Mouse (Mus musculus) urinary bladder, postnatal 10 days (tissue): ENCODE data around the gene Rpl35.
"Not testable (repeated sequence)": the region's sequence is repeated elsewhere in the genome, so short reads cannot be mapped to it uniquely, and the experiment has no call there.

ENCODE experiments used
- DNase-seq: peaks from one replicate; pipeline ENCODE4 v3.0.0; 2022; ENCODE audit warnings: low spot score

Gene Rpl35

GRCm38 (mm10) chr2:39005574-39006079, at the start of gene Rpl35:
Rpl35 (minus strand) TSS chr2:39005624.
- no peak for DNase-seq

- DNase-seq: no peak
These were observed 43.1 kb upstream of the Rpl35 start for GRCm38 (mm10) chr2:39048515-39048914.

DNA sequence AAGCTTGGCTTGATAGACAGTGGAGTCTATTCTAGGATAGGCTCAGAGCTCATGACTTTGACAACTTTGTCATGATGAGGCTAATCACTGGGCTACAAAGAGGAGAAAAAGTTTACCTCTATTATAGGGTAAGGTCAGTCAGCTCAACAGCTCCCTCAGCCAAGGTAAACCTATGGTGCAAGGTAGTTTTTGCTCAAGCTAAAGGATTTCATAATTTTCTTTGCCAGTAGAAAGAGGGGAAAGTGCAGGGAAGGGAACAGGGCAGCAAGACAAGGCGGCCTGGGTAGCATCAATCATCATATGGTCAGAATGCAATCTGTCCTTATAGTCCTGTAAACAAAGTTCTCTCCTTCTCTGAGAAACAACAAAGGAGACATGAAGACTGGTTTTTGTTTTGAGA, 34.8 kb upstream of the Rpl35 start:
- DNase-seq: no peak

DNA sequence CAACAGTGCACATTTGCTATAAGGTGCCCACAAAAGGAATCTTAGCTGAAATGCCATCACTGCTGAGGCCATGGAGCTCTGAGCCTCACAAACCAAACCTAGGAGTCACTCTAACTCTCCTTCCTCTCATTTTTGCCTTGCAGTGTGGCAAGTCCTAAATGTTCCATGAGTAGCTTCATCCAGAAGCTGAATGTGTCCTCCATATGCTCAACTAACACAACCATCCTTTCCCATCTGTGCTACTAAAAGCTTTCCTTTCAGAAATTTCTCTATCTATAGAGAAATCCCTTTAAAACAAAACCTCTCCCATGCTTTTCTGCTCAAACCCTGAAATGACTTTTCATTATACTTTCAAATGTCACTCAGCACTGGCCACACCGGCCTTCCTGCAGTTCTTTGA, 26.2 kb upstream of the Rpl35 start:
- no peak for DNase-seq

DNA sequence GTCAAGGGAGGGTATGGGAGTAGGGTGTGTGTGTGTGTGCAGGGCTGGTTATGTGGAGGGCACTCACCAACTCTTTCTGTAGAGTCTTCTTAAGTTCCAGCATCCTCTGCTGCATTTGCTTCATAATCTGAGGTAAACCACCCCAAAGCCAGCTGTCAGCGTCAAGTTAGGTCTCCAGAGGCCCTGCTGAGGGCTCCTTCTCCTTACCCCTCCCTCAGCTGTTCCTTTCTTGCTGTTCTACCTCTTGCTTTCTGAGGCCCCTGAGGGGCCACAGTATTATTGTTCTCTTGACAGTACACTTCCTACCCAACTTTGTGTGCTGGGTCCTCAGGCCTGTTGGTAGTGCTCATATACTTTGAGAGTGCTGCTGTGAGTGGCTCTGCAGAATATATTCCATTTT, 14.6 kb upstream of the Rpl35 start:
- DNase-seq: no peak

GRCm38 (mm10) chr2:39016581-39016980, 11.2 kb upstream of the Rpl35 start:
- DNase-seq: no peak

DNA sequence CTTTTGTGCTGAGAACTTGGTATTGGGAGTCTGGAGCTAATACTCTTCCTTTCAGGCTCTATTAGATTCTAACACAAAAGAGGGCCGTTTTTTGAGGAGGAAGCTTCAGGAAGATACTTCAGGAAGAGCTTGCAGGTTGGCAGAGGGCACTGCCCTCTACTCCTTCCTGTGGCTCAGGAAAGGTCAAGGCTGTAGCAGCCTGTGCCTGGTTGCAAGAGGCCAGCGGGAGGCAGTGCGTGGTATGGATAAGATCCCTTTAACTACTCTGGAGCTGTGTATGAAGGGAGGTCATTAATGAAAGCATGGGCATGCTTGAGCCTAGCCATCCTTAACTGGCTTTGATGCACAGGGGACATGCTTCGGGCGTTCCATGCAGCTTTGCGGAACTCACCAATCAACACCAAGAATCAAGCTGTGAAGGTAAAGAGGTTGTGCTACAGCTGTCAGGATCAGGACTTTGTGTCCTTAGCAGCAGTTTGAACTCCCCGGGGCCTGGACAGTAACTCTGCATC, 7.4 kb upstream of the Rpl35 start:
- no peak for DNase-seq

GRCm38 (mm10) chr2:39011971-39012370, 6.5 kb upstream of the Rpl35 start:
- DNase-seq: no peak

DNA sequence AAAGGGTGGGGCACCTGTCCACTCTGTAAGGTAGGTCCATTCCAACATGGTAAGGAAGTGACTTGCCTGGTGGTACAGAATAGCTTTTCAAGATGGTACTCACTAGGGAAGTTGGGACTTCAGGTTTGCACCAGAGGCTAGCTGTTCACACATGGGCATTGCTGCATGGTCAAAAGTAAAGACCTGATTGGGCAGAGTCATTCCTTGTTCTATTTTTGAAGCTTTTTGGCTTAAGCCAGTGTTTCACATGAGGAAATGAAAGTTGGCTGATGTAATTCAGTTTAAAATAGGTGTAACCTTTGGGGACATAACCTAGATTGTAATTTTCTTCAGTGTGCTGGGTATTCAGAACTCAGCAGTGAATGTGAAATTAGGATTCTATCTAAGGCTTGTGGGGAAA, 5.8 kb upstream of the Rpl35 start:
- no peak for DNase-seq

DNA sequence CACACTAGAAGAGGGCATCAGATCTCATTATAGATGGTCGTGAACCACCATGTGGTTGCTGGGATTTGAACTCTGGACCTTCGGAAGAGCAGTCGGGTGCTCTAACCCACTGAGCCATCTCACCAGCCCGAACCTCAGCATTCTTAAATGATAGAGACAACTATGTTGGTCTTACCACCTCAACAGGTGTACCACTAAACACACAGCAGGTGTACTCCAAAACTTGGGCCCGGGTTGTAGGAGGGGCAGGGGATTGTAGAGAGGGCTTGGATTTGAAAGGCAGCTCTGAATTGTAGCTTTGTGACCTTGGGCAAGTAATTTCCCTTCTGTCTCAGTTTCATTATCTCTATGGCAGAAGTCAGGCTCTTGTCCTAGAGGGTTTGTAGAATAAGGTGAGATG, 4.7 kb upstream of the Rpl35 start:
- DNase-seq: not testable (repeated sequence)

DNA sequence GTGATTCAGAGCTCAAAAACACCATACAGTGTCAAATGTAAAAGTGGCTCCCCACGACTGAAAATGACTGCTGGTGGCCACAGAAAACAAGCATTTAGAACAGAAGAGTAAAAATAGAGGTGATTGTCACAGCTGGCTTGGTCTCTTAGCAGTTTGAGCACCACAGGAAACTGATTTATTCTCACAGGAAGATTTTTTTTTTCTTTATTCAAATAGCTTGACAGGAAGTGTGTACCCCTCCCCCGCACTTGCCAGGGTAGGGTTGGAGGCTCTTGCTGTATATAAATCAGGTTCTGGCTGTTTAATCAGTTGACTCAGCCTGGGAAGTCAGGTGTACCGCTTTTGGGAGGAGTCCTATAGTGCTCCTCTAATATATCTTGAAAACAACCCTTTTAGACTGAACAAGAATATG, 3.5 kb upstream of the Rpl35 start:
- no peak for DNase-seq

DNA sequence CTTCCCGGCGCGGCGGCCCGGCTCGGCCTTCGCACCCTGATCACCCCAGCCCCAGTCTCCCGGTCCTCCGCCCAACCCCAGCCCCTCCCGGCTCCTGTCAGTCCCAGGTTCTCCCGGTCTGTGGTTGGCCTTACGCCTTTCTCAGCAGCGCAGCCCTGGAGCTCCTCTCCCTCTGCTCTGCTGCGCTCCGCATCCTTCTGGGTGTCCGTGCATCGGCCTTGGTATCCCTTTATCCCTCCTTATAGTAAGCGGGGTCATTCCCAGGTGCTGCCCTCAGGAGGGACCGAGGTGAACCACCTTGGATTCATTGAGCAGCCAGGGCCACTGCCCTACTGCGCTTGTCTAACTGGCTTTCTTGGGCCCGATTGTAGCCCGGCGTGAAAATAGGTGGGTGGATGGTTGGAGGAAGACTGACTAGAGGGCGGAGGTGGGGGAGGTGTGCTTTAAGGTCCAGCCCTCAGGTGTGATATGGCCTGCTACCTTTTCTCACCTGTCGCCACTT, 3.0 kb upstream of the Rpl35 start:
- DNase-seq: no peak

DNA sequence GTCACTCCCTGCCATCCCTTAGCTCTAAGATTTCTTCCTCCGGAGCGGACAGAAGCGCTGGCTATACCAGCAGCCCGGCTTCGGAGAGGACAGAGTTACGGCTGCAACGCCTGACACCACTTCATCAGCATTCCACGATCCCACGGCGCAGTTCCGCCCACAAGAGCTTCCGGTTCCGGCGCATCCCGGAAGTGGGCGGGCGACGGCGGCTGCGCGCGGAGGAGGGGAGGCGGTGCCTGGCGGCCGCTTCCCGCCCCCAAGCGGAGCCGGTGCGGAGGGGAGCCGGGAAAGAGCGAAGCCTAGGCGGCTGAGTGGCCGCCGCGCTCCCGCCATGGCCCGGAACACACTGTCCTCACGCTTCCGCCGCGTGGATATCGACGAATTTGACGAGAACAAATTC, 2.4 kb upstream of the Rpl35 start:
- peak; percentile 80 for DNase-seq

DNA sequence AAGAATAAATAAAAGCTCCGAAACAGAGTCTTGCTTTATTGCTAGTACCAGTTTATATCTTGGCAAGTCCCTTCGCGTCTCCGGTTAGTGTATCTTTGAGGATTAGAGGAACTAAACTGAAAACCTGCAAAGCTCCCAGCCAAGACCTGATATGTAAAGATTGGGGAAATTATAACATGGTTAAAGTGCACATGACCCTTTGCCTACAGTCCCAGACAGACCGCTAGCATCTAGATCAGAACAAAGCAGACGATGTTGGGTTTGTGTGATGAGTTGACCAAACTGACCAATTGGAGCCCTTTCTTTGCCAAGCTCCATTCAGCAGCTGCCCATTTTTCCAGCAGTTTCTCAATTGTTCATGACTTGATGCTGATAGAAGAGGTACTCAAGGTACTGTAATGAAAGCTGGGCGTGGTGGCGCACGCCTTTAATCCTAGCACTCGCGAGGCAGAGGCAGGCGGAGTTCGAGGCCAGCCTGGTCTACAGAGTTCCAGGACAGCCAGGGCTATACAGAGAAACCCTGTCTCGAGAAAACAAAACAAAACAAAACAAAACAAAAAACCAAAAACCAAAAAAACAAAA, 816 bp upstream of the Rpl35 start:
- no peak for DNase-seq

GRCm38 (mm10) chr2:39004880-39005435, 466 bp downstream of the Rpl35 start, which contains the start of gene Arpc5l:
Arpc5l (plus strand) TSS chr2:39005348.
- DNase-seq: peak; percentile 66

GRCm38 (mm10) chr2:39004372-39004771, 1.1 kb downstream of the Rpl35 start:
- DNase-seq: no peak

DNA sequence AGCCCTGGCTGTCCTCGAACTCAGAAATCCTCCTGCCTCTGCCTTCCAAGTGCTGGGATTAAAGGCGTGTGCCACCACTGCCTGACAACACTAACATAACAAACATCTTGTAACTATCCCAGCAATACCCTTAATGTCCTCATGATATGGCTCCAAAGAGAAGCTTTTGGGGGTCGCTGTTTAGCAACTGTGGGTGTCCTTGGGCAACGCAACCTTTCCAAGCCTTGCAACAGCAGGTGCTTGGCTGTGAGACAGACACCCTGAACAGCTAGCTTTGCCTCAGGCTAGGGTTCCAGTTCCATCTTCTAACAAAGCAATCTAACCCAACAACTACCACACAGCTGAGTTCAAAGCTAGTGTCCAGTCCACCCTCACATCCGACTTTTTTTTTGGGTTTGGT, 1.9 kb downstream of the Rpl35 start:
- DNase-seq: no peak

DNA sequence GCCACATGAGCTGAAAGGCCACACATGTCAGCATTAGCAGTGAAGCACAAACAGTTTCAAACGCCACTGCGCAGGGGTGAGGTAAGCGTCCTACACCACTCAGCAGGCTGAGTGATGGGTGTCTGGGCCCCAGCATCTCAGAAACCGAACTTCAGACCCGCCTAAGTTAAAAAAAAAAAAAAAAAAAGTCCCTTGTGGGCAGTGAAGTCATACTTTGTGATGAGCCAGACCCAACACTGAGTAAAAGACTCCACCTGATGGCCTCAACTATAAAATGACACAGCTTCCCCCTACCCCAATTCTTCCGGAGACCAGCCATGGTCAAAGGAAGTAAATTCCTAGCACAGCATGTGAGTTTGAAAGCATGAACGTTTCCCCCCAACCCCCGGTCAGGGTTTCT, 2.3 kb downstream of the Rpl35 start:
- no peak for DNase-seq

GRCm38 (mm10) chr2:39001866-39002265, 3.6 kb downstream of the Rpl35 start:
- DNase-seq: no peak

DNA sequence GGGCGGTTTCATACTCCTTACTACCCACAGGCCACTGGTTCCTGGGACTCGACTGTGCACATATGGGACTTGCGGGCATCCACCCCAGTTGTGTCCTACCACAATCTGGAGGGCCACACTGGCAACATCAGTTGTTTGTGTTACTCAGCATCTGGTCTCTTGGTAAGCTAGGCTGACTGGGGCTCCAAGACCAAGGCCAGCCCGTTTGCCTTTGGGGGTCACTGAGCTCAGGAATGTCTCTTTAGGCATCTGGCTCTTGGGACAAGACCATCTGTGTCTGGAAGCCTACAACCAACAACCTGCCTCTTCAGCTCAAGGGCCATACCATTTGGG, 4.9 kb downstream of the Rpl35 start:
- DNase-seq: no peak

DNA sequence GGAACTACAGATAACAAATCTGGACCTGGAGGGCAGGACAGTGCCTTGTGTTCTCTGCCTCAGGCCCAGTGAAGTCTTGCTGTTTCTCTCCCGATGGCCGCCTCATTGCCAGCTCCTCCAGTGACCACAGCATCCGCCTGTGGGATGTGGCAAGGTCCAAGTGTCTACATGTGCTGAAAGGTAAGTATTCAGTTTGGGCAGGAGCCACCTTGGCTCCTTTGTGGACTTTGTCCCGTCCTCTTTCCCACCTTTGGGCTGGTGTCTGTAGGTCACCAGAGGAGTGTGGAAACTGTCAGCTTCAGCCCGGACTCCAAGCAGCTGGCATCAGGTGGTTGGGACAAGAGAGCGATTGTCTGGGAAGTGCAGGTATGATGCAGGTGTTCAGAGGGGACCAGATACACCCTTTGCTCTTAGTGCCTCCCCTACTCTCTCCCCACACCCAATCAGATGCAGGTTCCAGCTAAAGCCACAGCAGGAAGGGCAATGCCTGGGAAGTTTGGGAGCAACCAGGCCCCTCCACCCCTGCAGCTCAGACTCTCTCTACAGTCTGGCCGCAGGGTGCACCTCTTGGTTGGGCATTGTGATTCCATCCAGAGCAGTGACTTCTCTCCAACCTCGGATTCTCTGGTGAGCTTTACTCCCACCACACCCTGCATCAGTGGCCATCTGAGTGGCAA, 5.4 kb downstream of the Rpl35 start:
- DNase-seq: no peak

DNA sequence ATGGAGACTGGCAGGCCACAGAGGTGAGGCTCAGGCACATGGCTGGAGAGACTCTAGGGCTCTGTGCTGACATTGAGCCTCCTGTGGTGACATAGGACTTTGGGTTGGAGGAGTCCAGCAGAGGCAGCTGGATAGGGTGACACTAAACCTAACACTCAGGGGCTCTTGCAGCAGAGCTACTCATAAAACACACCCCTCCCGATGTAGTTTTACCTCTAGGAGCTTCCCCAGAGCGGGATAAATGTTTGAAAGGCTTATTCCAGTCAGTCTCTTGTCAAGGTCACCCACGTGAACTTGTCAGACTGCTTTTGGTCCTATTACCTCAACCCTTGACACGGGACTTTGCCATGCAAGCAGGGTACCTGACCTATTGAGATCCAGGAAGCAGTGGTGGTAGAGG, 6.0 kb downstream of the Rpl35 start:
- no peak for DNase-seq
